Mouse (Mus musculus) cortical plate, adult 2 months (tissue): ENCODE data around the gene Gm26566. TPM values are rescaled to one million over a fixed set of nuclear protein-coding genes. Genes with fewer than 3 reads are reported as not detected.
A peak's percentile ranks its signal among the peaks of the same experiment; 100 is the strongest.
"Not testable (repeated sequence)": the region's sequence is repeated elsewhere in the genome, so short reads cannot be mapped to it uniquely, and the experiment has no call there.

Experiments used
- H3K27ac ChIP-seq: fragments of 200-500 bp; 2 replicates; pipeline ENCODE4 v1.5.1; 2012; ENCODE audit warnings: low read length, control low read depth, inconsistent platforms; ENCODE audit not compliant: insufficient read depth
- H3K4me1 ChIP-seq: fragments of 200-500 bp; 2 replicates; pipeline ENCODE4 v1.6.1; 2011; ENCODE audit warnings: low read length; ENCODE audit not compliant: control insufficient read depth, insufficient read depth
- H3K4me3 ChIP-seq: fragments of 200-500 bp; 2 replicates; pipeline ENCODE4 v1.5.1; 2011; ENCODE audit warnings: mild to moderate bottlenecking, low read length, control low read depth; ENCODE audit not compliant: insufficient read depth
- CTCF ChIP-seq: fragments of 200-500 bp; IDR thresholded peaks from 2 replicates; pipeline ENCODE4 v1.5.1; 2011; ENCODE audit warnings: mild to moderate bottlenecking, control low read depth, low read length; ENCODE audit not compliant: insufficient read depth; ENCODE audit errors: extremely low read depth
- POLR2A ChIP-seq: fragments of 200-500 bp; IDR thresholded peaks from 2 replicates; pipeline ENCODE4 v1.6.1; 2011; ENCODE audit warnings: mild to moderate bottlenecking, low read length, control low read depth; ENCODE audit not compliant: insufficient read depth; ENCODE audit errors: extremely low read depth
- polyA plus RNA-seq: library from polyadenylated mRNA; depleted of rRNA; stranded (reverse); fragments of >200 nt; gene quantifications from 2 replicates; pipeline ENCODE4 v1.2.3, GENCODE M21; 2012

Gene Gm26566
- polyA plus RNA-seq, 1 experiment = 1.2 TPM

GRCm38 (mm10) chr4:88726727-88727126, 5.1 kb downstream of the Gm26566 start:
- H3K4me1 ChIP-seq = no peaks in the 10 kb centered on the region
- TF ChIP-seq CTCF = no peak
- no peak for TF ChIP-seq POLR2A
- no peak overlapping the region for H3K4me3 ChIP-seq
- H3K27ac ChIP-seq = no peak overlapping the region

DNA sequence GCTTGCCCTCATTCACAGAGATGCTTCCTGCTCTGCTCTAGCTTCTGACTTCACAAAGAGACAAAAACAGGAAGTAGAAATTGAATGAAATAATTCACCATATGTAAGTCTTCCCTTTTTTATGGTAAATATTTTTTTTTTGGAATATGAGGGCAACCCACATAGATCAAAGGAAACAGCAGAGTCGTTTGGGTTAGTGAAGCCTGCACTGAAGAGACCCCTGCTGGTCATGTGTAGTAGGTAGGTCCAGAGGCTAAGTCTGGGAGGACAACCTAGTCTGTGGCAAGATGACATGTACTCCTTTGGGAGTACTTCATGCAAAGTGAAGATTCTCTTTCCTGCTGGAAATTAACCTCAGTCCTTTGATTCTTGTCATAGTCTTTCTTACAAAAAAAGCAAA, 5.7 kb downstream of the Gm26566 start:
- H3K4me3 ChIP-seq = no peak overlapping the region
- peak; percentile 56 for TF ChIP-seq CTCF
- no peak for TF ChIP-seq POLR2A
- no peaks in the 10 kb centered on the region for H3K4me1 ChIP-seq
- H3K27ac ChIP-seq = no peak overlapping the region

GRCm38 (mm10) chr4:88738480-88738879, 16.9 kb downstream of the Gm26566 start:
- TF ChIP-seq CTCF (peak; percentile 78), POLR2A (no peak)
- H3K4me3 ChIP-seq = no peak overlapping the region
- H3K4me1 ChIP-seq = no peaks in the 10 kb centered on the region
- no peak overlapping the region for H3K27ac ChIP-seq

DNA sequence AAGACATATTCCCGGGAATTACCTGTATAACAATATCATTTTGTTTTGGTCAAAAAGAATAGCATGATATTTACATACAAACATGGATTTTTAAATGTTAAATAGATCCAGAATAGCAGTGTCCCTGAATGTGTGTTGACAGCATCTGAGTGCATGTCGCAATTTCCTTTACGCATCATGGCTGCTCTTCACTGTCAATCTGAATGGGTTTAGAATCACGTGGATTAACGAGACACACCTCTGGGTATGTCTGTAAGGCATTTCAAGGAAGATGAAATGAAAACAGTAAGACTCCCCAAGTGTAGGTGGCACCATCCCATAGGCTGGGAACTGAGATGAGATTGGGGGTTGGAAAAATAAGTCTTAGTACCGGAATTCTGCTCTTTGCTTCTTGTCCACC, 17.4 kb downstream of the Gm26566 start:
- Histone ChIP-seq H3K4me3 (no peak overlapping the region), H3K4me1 (no peaks in the 10 kb centered on the region), H3K27ac (no peak overlapping the region)
- TF ChIP-seq CTCF = no peak
- TF ChIP-seq POLR2A = no peak

- Histone ChIP-seq H3K4me1 (no peaks in the 10 kb centered on the region), H3K27ac (no peak overlapping the region), H3K4me3 (no peak overlapping the region)
- TF ChIP-seq POLR2A = no peak
- no peak for TF ChIP-seq CTCF
These were observed 19.8 kb downstream of the Gm26566 start for GRCm38 (mm10) chr4:88741426-88741825.

GRCm38 (mm10) chr4:88742771-88743371, 21.3 kb downstream of the Gm26566 start:
- no peak overlapping the region for H3K27ac ChIP-seq
- H3K4me3 ChIP-seq = no peak overlapping the region
- TF ChIP-seq POLR2A = no peak
- TF ChIP-seq CTCF = 0 out of 2 replicates have a peak, but pooled peaks have one; percentile 4
- H3K4me1 ChIP-seq = no peaks in the 10 kb centered on the region

DNA sequence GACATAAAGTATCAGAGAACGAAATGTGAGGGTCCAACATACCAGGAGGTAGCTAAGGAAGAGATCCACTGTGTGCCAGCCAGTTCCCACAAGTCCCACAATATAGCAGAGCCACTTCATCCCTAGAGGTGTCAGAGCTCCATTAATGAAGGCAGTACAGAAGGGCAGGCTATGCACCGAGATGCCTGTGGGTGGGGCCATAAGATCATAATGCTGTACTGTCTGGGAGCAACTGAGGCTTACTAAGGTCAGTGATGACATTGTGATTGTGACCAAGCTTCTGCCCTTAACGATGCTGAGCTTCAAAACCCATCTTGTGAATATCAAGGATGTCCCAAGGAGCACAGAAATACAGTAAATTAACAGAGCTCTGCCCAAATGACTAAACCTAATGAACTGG, 22.6 kb downstream of the Gm26566 start:
- H3K27ac ChIP-seq = no peak overlapping the region
- no peak overlapping the region for H3K4me3 ChIP-seq
- H3K4me1 ChIP-seq = no peaks in the 10 kb centered on the region
- TF ChIP-seq CTCF (no peak), POLR2A (no peak)

- Histone ChIP-seq H3K4me1 (no peaks in the 10 kb centered on the region), H3K27ac (no peak overlapping the region), H3K4me3 (no peak overlapping the region)
- TF ChIP-seq POLR2A (no peak), CTCF (no peak)
These were observed 28.3 kb downstream of the Gm26566 start for GRCm38 (mm10) chr4:88749926-88750325.

GRCm38 (mm10) chr4:88754818-88755340, 33.3 kb downstream of the Gm26566 start, which contains the start of gene Gm13271:
Gm13271 (plus strand) TSS chr4:88754868.
- H3K4me3 ChIP-seq, H3K27ac ChIP-seq, H3K4me1 ChIP-seq: not testable (repeated sequence)

GRCm38 (mm10) chr4:88756581-88757513, 35.2 kb downstream of the Gm26566 start:
- peak overlapping the region; percentile 54 for H3K4me3 ChIP-seq
- H3K27ac ChIP-seq, H3K4me1 ChIP-seq: not testable (repeated sequence)
